Mouse (Mus musculus): ENCODE results near the gene Brip1. TPM values are rescaled to one million over a fixed set of nuclear protein-coding genes. Genes with fewer than 3 reads are reported as not detected.

The Brip1 gene
- polyA plus RNA-seq, 1 experiment from 2014 or later = 0.64 TPM

DNA sequence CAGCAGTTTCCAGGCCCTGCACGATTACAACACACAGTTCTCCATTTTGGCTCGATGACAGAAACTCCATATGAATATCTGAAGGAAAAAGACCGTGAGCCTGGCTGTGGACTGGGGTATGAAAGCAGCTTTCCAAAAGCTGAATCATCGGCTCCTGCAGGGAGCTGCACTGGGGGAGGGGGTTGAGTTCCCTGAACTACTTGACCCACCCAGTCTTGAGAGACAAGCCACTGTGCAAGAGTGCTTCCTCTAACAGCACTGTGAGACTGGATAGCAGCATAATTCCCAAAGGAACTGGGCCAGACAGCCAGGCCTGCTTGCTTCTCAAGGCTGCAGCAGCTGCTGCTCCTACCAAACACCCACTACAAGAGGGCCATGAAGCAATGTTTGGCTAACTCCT, 178.6 kb downstream of the Brip1 start:
- H3K27me3 ChIP-seq (ENCODE audit: control insufficient read depth, insufficient read depth, low read depth, low read length) = no peaks in the 10 kb centered on the region
- WGBS = 66% methylated on average over 4 of the region's 4 CpGs
- H3K4me3 ChIP-seq (ENCODE audit: low read depth, low read length) = no peak overlapping the region
- no peak for ATAC-seq
- H3K36me3 ChIP-seq (ENCODE audit: control insufficient read depth, insufficient read depth, low read length) = no peaks in the 10 kb centered on the region
- no peak overlapping the region for H3K4me2 ChIP-seq (ENCODE audit: low read length)
- no peaks in the 10 kb centered on the region for H3K9me3 ChIP-seq (replicated peaks; ENCODE audit: control insufficient read depth, low read length, poor library complexity, severe bottlenecking)
- 0 out of 2 replicates have a peak, but pooled peaks cover 2% of the 10 kb centered on the region for H3K4me1 ChIP-seq (ENCODE audit: control insufficient read depth, insufficient read depth, low read length)
- no peak overlapping the region for H3K9ac ChIP-seq (ENCODE audit: low read depth, low read length)
- H3K27ac ChIP-seq (ENCODE audit: low read length) = no peak overlapping the region

- no peak overlapping the region for H3K4me3 ChIP-seq (ENCODE audit: low read depth, low read length)
- 56% methylated on average over 1 of the region's 1 CpGs for WGBS
- H3K36me3 ChIP-seq (ENCODE audit: control insufficient read depth, insufficient read depth, low read length) = no peaks in the 10 kb centered on the region
- no peak overlapping the region for H3K27ac ChIP-seq (ENCODE audit: low read length)
- ATAC-seq = no peak
- no peaks in the 10 kb centered on the region for H3K9me3 ChIP-seq (replicated peaks; ENCODE audit: control insufficient read depth, low read length, poor library complexity, severe bottlenecking)
- H3K9ac ChIP-seq (ENCODE audit: low read depth, low read length) = no peak overlapping the region
- no peaks in the 10 kb centered on the region for H3K4me1 ChIP-seq (ENCODE audit: control insufficient read depth, insufficient read depth, low read length)
- no peaks in the 10 kb centered on the region for H3K27me3 ChIP-seq (ENCODE audit: control insufficient read depth, insufficient read depth, low read depth, low read length)
- H3K4me2 ChIP-seq (ENCODE audit: low read length) = no peak overlapping the region
Measured at GRCm38 (mm10) chr11:86020033-86020432, 181.0 kb downstream of the Brip1 start.

DNA sequence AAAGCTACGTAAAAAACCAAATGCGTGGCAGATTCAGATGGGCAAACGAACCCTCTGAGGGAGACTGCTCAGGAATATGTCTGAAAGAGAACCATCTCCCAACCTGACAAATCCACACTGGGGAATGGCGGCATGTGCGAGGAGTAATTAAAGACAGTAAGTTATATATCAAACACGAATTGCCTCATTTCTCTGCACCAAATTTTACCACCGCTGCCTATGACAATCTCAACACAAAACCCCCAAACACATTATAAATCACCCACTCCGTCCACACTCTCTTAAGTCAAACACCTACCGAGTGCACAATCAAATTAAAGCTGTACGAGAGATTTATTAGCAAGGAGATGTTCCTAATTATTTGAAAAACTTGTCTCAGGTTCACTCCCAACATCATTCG, 184.8 kb downstream of the Brip1 start:
- Histone ChIP-seq H3K9ac (ENCODE audit: low read depth, low read length) (no peak overlapping the region), H3K9me3 (replicated peaks; ENCODE audit: control insufficient read depth, low read length, poor library complexity, severe bottlenecking) (no peaks in the 10 kb centered on the region)

GRCm38 (mm10) chr11:86013087-86013486, 187.9 kb downstream of the Brip1 start:
- no peaks in the 10 kb centered on the region for H3K9me3 ChIP-seq (replicated peaks; ENCODE audit: control insufficient read depth, low read length, poor library complexity, severe bottlenecking)
- no peak overlapping the region for H3K4me3 ChIP-seq (ENCODE audit: low read depth, low read length)
- no peaks in the 10 kb centered on the region for H3K4me1 ChIP-seq (ENCODE audit: control insufficient read depth, insufficient read depth, low read length)
- H3K27me3 ChIP-seq (ENCODE audit: control insufficient read depth, insufficient read depth, low read depth, low read length) = no peaks in the 10 kb centered on the region
- ATAC-seq = no peak
- no peaks in the 10 kb centered on the region for H3K36me3 ChIP-seq (ENCODE audit: control insufficient read depth, insufficient read depth, low read length)
- no peak overlapping the region for H3K27ac ChIP-seq (ENCODE audit: low read length)
- no peak overlapping the region for H3K4me2 ChIP-seq (ENCODE audit: low read length)
- no peak overlapping the region for H3K9ac ChIP-seq (ENCODE audit: low read depth, low read length)
- 63% methylated on average over 2 of the region's 2 CpGs for WGBS

More for the DNA sequence above, 184.8 kb downstream of the Brip1 start:
- H3K27ac ChIP-seq (ENCODE audit: low read length) = no peak overlapping the region
- no peak for ATAC-seq
- no peaks in the 10 kb centered on the region for H3K27me3 ChIP-seq (ENCODE audit: control insufficient read depth, insufficient read depth, low read depth, low read length)
- no peaks in the 10 kb centered on the region for H3K36me3 ChIP-seq (ENCODE audit: control insufficient read depth, insufficient read depth, low read length)
- H3K4me3 ChIP-seq (ENCODE audit: low read depth, low read length) = no peak overlapping the region
- no peaks in the 10 kb centered on the region for H3K4me1 ChIP-seq (ENCODE audit: control insufficient read depth, insufficient read depth, low read length)
- H3K4me2 ChIP-seq (ENCODE audit: low read length) = no peak overlapping the region
- WGBS = 88% methylated on average over 11 of the region's 11 CpGs

DNA sequence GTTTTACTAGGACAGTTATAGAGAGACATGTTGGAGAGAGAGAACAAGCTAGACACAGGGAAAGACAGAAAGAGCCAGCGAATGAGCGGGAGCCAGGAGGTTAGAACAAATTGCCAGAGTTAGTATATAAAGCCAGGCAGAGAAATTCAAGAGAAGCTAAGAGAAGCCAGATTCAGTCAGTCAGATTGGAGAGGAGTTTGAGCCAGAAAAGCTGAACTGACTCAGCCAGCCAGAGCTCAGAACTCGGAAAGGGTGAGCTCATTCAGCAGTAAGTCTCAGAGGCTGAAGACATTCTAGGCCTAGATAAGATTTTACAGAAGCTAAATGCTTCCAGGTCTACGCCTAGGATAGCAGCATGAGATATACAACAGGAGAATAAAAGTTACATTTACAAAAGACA, 190.5 kb downstream of the Brip1 start:
- WGBS = 89% methylated on average over 4 of the region's 4 CpGs
- ATAC-seq = no peak

DNA sequence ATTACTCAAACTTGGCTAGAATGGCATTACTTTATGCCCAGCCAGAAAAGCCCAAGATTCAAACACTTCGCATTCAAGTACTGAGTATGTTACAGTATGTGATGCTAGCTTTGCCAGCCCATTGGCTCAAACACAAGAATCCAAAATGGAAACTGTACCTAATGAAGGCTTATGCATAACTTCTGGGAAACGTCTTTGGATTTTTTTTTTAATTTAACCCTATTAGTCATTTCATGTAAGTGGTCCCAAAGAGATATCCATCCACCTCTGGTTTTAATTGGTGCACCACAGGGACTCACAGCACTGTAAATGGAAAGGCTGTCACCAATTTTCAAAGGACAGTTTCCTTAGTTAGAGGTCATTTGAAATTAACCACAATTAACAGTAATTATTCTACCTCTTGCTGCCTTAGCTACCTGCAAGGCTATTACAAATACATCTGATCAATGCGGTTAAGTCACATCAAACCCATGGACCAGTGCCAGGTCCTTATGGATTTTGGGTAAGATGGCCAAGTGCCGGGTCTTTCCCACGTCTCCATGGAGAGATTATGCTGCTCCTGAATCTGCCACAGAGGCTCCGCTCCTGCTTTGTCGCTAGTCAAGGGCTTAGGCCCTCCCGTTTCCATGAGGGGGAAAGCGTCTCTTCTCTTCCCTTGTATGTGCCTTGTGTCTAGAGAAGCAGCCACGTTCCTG, 192.6 kb downstream of the Brip1 start:
- no peaks in the 10 kb centered on the region for H3K36me3 ChIP-seq (ENCODE audit: control insufficient read depth, insufficient read depth, low read length)
- no peak overlapping the region for H3K9ac ChIP-seq (ENCODE audit: low read depth, low read length)
- no peaks in the 10 kb centered on the region for H3K27me3 ChIP-seq (ENCODE audit: control insufficient read depth, insufficient read depth, low read depth, low read length)
- H3K9me3 ChIP-seq (replicated peaks; ENCODE audit: control insufficient read depth, low read length, poor library complexity, severe bottlenecking) = no peaks in the 10 kb centered on the region
- WGBS = 61% methylated on average over 10 of the region's 10 CpGs
- no peak overlapping the region for H3K27ac ChIP-seq (ENCODE audit: low read length)
- H3K4me1 ChIP-seq (ENCODE audit: control insufficient read depth, insufficient read depth, low read length) = no peaks in the 10 kb centered on the region
- no peak overlapping the region for H3K4me2 ChIP-seq (ENCODE audit: low read length)
- no peak overlapping the region for H3K4me3 ChIP-seq (ENCODE audit: low read depth, low read length)
- no peak for ATAC-seq

More for the DNA sequence above, 190.5 kb downstream of the Brip1 start:
- Histone ChIP-seq H3K27ac (ENCODE audit: low read length) (no peak overlapping the region), H3K4me1 (ENCODE audit: control insufficient read depth, insufficient read depth, low read length) (no peaks in the 10 kb centered on the region), H3K9ac (ENCODE audit: low read depth, low read length) (no peak overlapping the region), H3K36me3 (ENCODE audit: control insufficient read depth, insufficient read depth, low read length) (no peaks in the 10 kb centered on the region), H3K4me2 (ENCODE audit: low read length) (no peak overlapping the region), H3K9me3 (replicated peaks; ENCODE audit: control insufficient read depth, low read length, poor library complexity, severe bottlenecking) (no peaks in the 10 kb centered on the region), H3K4me3 (ENCODE audit: low read depth, low read length) (no peak overlapping the region), H3K27me3 (ENCODE audit: control insufficient read depth, insufficient read depth, low read depth, low read length) (no peaks in the 10 kb centered on the region)

Other genes with a start within 250 kb of the Brip1 start
- 23.4 and 24.4 TPM in 2 replicates for gene Ints2, start 56.4 kb upstream of the Brip1 start, polyA plus RNA-seq (2015; fragmentation: Nextera tagmentation; extraction: Ambion mirVana)
- gene Med13, start 156.4 kb upstream of the Brip1 start, polyA plus RNA-seq (2015; fragmentation: Nextera tagmentation; extraction: Ambion mirVana) = 6.6 and 8.6 TPM in 2 replicates

Measured in midbrain, embryonic 16.5 days (tissue).